Mouse (Mus musculus): ENCODE measurements around the gene Gpr62.

Gene Gpr62

GRCm38 (mm10) chr9:106474456-106474855 is 8.7 kb upstream of the Gpr62 start:
- no peak for DNase-seq (ENCODE audit: low read depth)

- DNase-seq (ENCODE audit: low read depth), result no peak
These were observed 8.0 kb upstream of the Gpr62 start for GRCm38 (mm10) chr9:106473753-106474105.

- DNase-seq (ENCODE audit: low read depth), result no peak
These were observed 7.5 kb upstream of the Gpr62 start for GRCm38 (mm10) chr9:106473081-106473752.

DNA sequence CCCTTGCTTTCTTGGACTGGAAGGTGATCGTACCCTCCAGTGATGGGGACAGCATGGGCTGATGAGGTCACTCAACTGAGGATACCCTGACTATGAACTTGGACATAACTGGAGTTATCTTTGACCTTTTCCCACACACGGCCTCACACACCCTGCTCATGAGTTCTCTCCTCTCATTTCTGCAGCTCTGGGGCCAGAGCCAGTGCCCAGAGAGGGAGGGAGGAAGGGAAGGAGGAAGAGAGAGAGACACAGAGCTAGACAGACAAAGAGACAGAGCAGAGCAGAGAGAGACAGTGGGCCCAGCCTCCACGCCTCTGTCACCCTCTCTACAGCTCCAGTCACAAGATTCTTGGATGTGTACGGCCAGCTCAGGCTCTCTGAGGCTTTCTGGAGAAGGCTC is 6.6 kb upstream of the Gpr62 start:
- no peak for DNase-seq (ENCODE audit: low read depth)

DNA sequence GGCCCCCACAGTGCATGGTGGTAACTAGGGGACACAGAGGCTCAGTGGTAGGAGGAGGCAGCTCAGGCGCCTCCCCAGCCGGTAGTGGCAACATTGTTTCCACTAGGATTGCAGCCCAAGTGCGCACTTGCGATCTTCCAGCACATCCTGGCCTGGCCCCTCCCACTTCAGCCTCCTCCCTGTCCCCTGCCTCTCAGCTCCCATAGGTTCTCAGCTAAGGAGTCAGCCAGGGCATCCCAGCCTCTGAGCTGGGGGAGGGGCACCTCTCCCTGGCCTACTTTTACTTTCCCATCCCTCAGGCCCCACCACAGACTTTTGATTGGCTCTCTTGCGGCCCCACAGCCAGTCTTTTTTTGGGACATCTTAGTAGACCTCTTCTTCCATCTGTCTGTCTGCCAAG is 6.2 kb upstream of the Gpr62 start:
- no peak for DNase-seq (ENCODE audit: low read depth)

DNA sequence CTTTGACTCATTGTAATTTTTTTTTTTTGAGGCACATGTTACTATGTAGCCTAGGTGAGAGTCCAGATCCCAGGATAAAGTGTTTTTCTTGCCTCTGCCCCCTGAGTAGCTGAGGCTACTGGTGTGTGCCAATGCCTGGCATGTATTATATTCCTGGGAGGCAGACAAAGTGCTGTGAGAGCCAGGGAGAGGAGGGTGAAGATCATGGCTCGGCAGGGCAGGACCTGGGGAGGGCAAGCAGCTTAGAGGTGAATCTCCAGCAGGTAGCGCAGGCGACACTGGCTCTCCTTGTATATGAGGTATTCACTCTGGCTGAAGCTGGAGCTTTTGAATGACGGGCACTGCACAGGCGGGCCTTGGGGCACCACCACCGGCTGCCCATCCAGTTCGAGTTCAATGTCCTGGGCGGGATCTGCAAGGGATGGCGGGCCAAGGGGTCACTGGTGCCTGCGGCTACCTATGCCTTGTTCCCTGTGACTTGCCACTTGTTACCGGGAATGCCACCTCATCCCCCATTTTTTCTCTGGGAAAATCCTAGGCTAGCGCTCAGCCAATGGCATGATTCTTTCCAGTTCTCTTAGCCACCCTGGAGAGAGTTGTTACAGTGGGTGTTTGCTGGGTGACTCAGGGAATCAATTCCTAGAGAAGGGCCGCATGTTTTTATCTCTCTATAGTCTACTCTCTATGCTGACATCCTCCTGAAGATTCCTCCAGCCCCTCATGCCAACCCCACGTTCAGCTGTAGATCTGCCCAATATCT is 5.4 kb upstream of the Gpr62 start:
- no peak for DNase-seq (ENCODE audit: low read depth)

DNA sequence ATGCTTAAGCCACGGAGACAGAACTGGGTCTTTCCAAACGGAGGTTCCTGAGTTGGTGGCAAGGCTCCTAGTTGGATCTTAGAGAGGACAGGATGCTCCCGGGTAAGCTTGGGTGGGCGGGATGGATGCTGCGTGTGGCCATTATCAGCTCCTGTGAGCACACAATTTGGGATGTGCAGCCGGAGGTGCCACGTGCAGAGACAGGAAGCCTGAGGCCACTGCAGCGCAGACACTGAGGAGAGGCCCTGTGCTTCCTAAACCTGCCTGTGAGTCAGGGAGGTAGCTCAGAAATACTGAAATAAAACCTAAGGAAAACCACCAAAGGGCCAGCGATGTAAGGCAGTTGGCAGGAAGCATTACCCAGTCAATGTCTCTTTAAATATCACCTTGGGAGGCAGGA is 4.0 kb upstream of the Gpr62 start:
- no peak for DNase-seq (ENCODE audit: low read depth)

- no peak for DNase-seq (ENCODE audit: low read depth)
These were observed 3.6 kb upstream of the Gpr62 start for GRCm38 (mm10) chr9:106469317-106469716.

DNA sequence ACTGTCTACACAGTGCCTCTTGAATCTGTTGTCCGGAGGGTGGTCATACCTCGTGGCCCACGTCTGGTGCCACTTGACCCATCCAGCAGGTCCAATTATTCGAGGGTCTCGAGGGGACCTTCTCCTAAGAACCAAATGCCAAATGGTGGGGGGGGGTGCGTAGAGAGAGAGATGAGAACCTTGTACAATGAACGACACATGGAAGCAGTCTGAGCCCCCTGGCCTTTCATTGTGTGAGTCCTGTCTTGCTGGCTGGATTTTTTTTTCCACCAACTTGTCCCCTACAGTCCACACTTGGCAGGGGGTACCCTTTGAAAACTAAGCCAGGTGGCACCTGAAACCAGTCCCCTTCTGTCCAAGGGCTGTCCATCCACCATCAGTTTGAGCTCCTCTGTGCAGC is 2.0 kb upstream of the Gpr62 start:
- no peak for DNase-seq (ENCODE audit: low read depth)

DNA sequence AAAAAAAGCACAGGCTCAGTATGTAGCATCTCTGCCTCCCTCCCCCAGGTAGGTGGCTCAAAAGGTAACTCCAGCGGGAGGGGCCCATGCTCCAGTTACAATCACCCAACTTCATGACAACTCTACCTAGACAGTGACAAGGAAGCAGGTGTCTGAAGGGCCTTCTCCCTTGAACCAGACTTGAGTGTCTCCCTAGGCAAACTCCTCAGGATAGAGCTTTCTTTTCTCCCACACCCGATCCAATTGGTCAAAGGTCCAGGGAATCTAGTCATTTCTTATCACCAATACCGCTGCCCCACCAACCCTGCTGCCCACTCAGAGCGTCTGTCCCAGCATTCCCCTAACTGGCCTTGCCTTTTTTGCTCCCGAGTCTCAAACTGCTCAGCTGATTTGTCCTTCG is 983 bp upstream of the Gpr62 start:
- DNase-seq (ENCODE audit: low read depth), result no peak

DNA sequence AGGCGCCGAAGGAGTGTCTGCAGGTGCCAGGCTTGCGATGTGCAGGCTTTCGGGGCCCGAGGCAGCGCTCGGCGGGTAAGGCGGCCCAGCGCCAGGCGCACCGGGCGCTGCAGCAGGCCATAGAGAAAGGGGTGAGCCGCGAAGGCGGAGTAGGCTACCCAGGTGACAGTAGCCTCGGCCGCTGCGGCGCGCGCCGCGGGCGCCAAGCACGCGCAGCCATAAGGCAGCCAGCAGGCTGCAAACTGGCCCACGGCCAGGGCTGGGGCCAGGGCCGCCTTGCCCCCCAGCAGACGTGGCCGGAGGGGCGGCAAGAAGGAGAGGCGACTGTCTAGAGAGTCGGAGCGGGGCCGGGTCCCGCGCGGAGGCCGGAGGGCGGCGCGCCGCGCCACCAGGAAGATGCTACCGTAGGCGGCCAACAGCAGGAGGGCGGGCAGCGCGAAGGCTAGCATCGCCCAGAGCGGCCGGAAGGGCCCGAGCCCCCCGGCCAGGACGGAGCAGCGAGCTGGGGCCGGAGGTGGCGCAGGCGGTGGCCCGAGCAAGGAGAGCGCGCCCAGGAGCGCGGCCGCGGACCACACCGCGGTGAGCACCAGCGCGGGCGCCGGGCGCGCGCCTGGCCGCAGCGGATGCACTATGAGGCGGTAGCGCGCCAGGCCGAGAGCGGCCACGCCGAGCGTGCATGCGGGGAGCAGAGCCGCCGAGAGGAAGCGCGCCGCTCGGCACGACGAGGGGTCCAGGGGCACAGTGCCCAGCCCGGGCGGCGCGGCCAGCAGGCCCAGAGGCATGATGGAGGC is 792 bp downstream of the Gpr62 start:
- DNase-seq (ENCODE audit: low read depth), result no peak

DNA sequence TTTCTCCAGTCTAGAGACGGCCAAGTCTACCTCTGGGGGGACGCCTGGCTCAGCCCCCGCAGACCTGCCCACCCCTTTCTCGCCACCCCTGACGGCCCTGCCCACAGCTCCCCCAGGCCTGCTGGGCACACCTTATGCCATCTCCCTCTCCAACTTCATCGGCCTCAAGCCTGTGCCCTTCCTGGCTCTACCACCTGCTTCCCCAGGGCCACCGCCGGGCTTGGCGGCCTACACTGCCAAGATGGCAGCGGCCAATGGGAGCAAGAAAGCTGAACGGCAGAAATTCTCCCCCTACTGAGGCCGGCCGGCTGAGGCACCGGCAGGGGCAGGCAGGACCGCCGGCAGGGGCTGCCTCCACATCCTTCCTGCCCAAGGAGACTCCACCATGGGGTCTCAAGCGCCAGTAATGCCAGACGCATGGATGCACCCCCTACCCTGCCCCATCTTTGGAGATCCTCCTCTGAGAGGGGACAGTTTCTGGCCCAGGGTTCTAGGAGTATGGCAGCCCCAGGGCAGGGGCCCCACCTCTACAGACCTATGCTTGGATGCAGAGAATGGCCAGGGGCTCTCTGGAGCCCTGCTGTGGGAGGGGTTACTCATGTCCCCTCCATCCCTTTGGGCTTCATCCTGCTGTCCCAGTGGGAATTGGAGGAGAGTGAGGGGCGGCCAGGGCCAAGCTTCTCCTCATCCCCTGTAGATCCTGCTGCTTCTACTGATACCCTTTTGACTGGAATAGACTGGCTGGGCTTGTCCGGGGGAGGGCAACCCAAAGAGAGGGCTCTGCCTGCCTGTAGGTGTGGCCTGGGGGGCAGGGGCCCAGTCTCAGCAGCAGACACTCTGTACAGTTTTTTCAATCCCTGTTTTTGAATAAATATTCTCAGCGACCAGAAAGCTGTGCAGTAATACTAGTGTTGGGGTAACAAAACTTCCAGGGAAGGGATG is 2.3 kb downstream of the Gpr62 start:
- DNase-seq (ENCODE audit: low read depth), result no peak

DNA sequence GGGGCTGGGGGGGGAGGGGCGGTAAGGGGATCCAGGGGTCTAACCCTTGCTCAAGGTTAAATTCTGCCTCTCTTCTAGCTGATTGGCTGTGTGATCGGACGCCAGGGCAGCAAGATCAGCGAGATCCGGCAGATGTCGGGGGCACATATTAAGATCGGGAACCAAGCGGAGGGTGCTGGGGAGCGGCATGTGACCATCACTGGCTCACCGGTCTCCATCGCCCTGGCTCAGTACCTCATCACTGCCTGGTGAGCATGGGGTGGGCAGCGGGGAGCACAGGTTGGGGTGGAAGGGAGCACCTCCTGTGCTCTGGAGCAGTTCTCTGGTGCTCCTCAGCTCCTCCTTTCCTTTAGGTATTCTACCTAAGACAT is 3.3 kb downstream of the Gpr62 start:
- DNase-seq (ENCODE audit: low read depth), result no peak

DNA sequence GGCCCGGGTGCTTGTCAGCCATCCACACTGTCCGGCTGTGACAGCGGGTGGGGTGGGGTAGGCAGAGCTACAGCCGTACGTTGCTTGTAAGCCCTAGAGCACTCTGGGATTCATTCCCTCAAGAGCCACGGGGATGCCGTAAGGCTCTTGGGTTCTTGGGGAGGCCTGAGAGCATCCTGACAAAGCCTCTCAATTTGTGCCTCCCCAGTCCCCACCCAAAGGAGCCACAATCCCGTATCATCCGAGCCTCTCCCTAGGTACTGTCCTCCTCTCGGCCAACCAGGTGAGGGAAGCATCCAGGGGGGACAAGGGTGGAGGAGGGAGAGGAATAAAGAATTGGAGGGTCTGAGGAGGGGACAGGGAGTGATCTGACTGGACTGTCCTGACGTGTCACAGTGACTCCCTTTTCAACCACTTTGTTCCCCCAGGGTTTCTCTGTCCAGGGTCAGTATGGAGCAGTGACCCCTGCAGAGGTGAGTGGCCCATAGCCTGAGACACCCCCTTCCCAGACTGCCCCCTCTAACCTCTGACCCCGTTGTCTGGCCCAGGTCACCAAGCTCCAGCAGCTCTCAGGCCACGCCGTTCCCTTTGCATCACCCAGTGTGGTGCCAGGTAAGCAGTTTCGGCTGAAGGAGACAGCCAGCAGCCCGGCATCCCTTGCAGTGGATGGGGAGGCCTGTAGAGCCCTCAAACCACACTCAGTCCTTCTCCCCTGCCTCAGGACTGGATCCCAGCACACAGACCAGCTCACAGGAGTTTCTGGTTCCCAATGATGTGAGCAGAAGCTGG is 3.9 kb downstream of the Gpr62 start:
- DNase-seq (ENCODE audit: low read depth), result no peak

DNA sequence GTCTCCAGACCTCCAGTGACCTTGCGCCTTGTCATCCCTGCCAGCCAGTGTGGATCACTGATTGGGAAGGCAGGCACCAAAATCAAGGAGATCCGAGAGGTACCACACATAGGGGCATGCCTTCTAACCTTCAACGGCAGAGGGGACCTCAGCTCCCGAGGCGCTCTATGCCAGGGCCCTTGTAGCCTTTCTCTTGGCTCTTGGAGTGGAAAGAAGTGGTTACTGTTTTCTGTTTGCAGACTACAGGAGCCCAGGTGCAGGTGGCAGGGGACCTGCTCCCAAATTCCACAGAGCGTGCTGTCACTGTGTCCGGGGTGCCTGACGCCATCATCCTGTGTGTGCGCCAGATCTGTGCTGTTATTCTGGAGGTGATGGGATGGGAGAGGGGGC is 4.7 kb downstream of the Gpr62 start:
- DNase-seq (ENCODE audit: low read depth), result no peak

DNA sequence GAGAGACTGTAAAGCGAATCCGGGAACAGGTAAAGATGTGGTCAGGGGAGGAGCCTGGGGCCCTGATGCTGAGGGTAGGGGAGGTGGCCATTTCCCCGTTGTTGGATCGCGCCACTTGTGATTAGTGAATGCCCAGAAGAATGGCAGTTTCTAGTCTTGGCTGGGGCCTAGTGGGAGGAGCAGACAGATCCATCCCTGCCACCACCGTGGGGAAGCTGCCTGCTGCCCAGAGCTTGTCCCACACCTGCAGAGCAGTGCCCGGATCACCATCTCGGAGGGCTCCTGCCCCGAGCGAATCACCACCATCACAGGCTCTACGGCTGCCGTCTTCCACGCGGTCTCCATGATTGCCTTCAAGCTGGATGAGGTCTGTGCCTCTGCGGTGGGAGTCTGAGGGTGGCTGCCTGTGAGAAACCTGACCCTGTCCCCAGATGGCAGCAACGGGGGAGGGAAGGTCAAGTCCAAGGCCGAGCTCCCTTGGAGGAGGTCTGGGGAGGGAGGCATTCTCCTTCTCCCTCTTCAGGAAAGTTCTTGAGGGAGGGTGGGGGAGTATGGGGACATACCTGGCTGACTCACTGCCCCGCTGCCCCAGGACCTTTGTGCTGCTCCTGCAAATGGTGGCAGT is 5.2 kb downstream of the Gpr62 start:
- no peak for DNase-seq (ENCODE audit: low read depth)

DNA sequence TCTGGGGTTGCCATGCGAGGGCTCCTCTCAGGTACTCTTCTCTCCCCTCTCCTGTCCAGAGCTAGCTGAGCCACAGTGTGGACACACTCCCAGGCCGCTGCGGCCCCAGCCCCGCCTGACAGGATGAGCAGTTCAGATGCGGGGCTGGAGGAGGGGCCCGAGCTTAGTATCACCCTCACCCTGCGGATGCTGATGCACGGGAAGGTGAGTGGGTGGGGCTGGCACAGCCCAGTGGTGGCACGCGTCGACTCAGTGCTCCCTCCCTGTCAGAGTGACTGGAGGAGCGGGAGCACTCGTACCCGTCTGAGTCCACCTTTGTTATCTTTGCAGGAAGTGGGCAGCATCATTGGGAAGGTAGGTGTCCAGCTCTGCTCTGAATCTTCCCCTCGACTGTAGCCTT is 5.8 kb downstream of the Gpr62 start:
- DNase-seq (ENCODE audit: low read depth), result no peak

DNA sequence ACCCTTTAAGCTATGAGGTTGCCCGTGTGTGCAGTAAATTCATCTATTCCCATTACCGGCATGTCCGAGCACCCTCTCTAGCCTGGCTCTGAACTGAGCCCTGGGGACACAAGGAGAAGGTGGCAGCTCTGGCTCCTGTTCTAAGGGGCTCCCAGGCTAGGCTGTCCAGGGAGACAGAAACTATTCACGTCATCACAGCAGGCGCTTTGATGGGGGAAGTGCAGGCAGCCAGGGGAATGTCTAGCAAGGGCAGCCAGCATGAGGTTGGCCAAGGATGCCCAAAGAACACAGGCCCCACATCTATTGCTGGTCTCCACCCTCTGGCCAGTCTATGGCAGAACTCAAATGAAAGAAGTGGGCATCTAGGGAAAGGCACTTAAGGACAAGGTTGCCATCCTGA is 7.8 kb downstream of the Gpr62 start:
- DNase-seq (ENCODE audit: low read depth), result no peak

DNA sequence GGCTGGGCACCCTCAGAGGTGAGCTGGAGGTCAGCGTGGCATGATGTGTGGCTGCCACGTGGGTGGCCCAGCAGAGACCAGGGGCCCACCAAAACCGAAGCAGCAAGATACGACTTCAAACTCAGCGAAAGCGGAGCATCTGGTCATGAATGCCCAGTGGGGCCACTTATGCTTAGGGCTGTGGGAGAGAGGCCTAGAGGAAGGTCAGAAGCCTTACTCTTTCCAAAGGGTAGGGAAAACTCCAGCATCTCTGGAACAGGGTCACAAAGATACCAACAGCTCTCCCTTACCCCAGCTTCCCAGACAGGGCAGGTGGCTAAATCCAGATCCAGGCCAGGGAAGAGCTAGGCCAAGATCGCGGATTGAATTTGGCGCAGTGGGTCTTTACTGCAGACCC is 8.6 kb downstream of the Gpr62 start:
- no peak for DNase-seq (ENCODE audit: low read depth)

DNA sequence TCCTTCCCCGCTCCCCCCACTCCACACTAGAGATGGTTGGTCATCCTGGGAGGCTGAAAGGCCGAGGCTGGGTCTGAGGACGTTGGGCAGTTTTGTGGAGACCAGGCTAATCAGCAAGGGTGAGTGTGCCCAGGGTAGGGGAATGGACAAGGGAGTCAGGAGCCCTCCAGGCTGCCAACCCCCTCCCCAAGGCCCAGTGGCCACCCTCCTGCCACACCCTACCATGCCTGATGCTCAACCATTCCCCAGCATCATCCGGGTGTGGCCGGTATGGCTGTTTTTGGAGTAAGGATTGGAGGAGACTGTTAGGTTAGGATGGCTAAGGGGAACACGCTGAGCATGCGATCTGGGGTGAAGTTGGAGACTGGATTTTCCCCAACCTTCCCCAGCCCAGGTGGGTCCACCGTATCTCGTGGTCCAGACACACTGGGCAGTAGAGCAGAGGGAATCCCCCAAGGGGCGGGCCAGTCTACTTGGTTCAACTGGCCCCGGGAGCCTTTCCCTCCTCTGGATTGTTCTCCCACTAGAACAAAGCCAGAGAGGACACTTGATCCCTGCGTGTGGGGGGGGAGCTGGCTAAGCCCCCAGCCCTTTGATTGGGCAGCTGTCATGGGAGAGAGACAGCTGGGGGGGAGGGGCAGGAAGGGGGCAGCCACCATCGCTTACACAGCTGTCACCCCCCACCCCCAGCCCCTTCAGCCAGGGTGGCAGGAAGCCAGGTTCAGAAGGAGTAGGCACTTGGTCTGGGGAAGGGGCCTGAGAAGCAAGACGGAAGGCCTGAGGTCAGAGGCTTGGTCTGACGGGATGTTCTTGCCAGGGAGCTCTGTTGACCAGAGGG is 9.2 kb downstream of the Gpr62 start:
- DNase-seq (ENCODE audit: low read depth), result no peak

Data from c-Kit-positive CD71-negative TER-119-negative erythroid progenitor cells, embryonic 14.5 days (primary cell).